ENCODE assay signal across 8 mouse cellular contexts in the genomic region with DNA sequence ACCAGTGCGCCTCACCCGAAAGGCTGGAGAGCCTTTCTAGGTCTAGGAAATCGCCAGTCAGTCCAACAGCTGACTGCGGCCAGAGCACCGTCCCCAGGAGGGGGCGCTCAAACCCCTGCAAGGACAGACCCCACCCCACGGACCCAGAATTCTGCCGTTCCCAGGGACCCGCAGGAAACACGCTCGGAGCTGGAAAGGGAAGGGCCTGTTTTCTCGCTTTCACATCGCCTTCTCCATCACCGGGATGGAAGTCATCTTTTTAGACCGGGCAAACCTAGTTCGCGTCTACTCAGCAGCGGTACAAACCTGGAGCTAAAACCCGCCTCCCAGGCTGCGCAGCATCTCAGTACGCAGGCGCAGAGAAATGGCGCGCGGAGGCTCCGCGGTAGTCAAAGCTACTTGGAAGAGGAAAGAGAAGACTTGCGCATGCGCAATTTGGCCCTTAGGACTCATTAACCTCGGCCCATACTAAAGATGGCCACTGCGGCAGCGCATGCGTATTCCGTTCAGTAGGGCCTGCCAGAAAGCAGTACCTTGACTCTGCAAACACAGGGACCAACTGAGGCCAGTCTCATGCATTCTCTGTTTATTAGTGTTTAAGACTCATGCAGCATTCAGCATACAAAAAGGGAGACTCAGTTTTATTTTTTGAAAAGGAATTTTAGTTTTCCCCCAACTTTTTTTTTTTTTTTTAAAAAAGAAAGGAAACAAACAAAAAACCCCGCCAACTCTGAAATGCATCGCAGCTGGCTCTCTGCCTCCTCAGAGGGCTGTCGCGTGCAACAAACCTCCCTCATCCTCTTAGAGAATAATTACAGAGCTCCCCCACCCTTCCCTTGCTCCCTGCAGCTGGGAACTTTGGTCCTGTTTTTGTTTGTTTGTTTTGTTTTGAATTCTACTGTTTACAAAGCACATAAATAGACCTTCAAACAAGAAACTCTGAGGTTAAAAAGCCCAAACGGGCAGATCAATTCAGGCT. TPM values are rescaled to one million over a fixed set of nuclear protein-coding genes. Genes with fewer than 3 reads are reported as not detected.
DNase-seq lines count a peak whose midpoint lies in the region; ATAC-seq and TF ChIP-seq lines count a peak whose summit lies in the region.

Gene Pagr1a, minus strand, starts transcription at position 382 of the 979 bp plus-strand sequence.

- no peaks in the 10 kb centered on the region for H3K9me3 ChIP-seq in heart, embryonic 12.5 days (replicated peaks)
- no peaks in the 10 kb centered on the region for H3K9me3 ChIP-seq in kidney, postnatal 0 days (replicated peaks; ENCODE audit: low read length)
- no peaks in the 10 kb centered on the region for H3K9me3 ChIP-seq in liver, embryonic 11.5 days (ENCODE audit: control insufficient read depth, low read length)
- H3K9me3 ChIP-seq in stomach, embryonic 14.5 days (ENCODE audit: control insufficient read depth, low read depth, low read length): no peaks in the 10 kb centered on the region

- peak within 1 kb of the TSS; percentile 89 for H3K4me2 ChIP-seq in heart, embryonic 12.5 days
- peak within 1 kb of the TSS; percentile 79 for H3K4me2 ChIP-seq in kidney, postnatal 0 days (ENCODE audit: low read length)
- peak within 1 kb of the TSS; percentile 98 for H3K4me2 ChIP-seq in liver, embryonic 11.5 days
- peak within 1 kb of the TSS; percentile 79 for H3K4me2 ChIP-seq in stomach, embryonic 14.5 days (replicated peaks; ENCODE audit: low read depth, low read length)

- ATAC-seq in erythroid progenitor cell, adult 5-6 weeks (replicated peaks; ENCODE audit: low FRiP score, poor library complexity, severe bottlenecking): peak; percentile 75
- ATAC-seq in heart, embryonic 12.5 days (ENCODE audit: insufficient number of reproducible peaks, low FRiP score): peak; percentile 87
- ATAC-seq in kidney, postnatal 0 days (replicated peaks; ENCODE audit: low FRiP score, low read depth): peak; percentile 76
- peak; percentile 84 for ATAC-seq in liver, embryonic 11.5 days (replicated peaks; ENCODE audit: low FRiP score)
- peak; percentile 76 for ATAC-seq in stomach, embryonic 14.5 days (ENCODE audit: insufficient number of reproducible peaks, insufficient read depth, low FRiP score, low read depth)

- peak; percentile 99 for DNase-seq in CD4-positive helper T cell, adult 2 months (ENCODE audit: low read depth, low spot score)
- peak; percentile 98 for DNase-seq in brain, embryonic 18.5 days (ENCODE audit: low read depth, low spot score)
- peak; percentile 100 for DNase-seq in kidney, postnatal 0 days (ENCODE audit: low spot score)
- DNase-seq in liver, embryonic 11.5 days (ENCODE audit: low spot score): peak; percentile 98
- peak; percentile 100 for DNase-seq in naive thymus-derived CD4-positive, alpha-beta T cell, adult 2 months (ENCODE audit: low read depth)

- H3K4me3 ChIP-seq in heart, embryonic 12.5 days: peak within 1 kb of the TSS; percentile 63
- H3K4me3 ChIP-seq in kidney, postnatal 0 days (replicated peaks; ENCODE audit: low read depth, low read length): peak within 1 kb of the TSS; percentile 68
- peak within 1 kb of the TSS; percentile 86 for H3K4me3 ChIP-seq in liver, embryonic 11.5 days (ENCODE audit: low read depth, low read length)
- peak within 1 kb of the TSS; percentile 62 for H3K4me3 ChIP-seq in stomach, embryonic 14.5 days (ENCODE audit: low read depth, low read length)

- H3K9ac ChIP-seq in heart, embryonic 12.5 days: peak within 1 kb of the TSS; percentile 80
- H3K9ac ChIP-seq in kidney, postnatal 0 days (ENCODE audit: low read depth, low read length): peak within 1 kb of the TSS; percentile 82
- peak within 1 kb of the TSS; percentile 94 for H3K9ac ChIP-seq in liver, embryonic 11.5 days (ENCODE audit: low read depth, low read length)
- peak within 1 kb of the TSS; percentile 68 for H3K9ac ChIP-seq in stomach, embryonic 14.5 days (replicated peaks; ENCODE audit: low read depth, low read length)

- H3K27me3 ChIP-seq in heart, embryonic 12.5 days (replicated peaks): no peaks in the 10 kb centered on the region
- no peaks in the 10 kb centered on the region for H3K27me3 ChIP-seq in kidney, postnatal 0 days (ENCODE audit: insufficient read depth, low read length)
- no peaks in the 10 kb centered on the region for H3K27me3 ChIP-seq in liver, embryonic 11.5 days (replicated peaks; ENCODE audit: control insufficient read depth, insufficient read depth, low read length)
- H3K27me3 ChIP-seq in stomach, embryonic 14.5 days (ENCODE audit: control insufficient read depth, insufficient read depth, low read length): no peaks in the 10 kb centered on the region

- peak within 1 kb of the TSS; percentile 95 for H3K27ac ChIP-seq in heart, embryonic 12.5 days (ENCODE audit: poor library complexity, severe bottlenecking)
- peak within 1 kb of the TSS; percentile 95 for H3K27ac ChIP-seq in kidney, postnatal 0 days
- peak within 1 kb of the TSS; percentile 95 for H3K27ac ChIP-seq in liver, embryonic 11.5 days (ENCODE audit: low read depth, low read length)
- H3K27ac ChIP-seq in stomach, embryonic 14.5 days (ENCODE audit: low read length): peak within 1 kb of the TSS; percentile 97

- H3K4me1 ChIP-seq in heart, embryonic 12.5 days (replicated peaks): peaks cover 54% of the 10 kb centered on the region
- H3K4me1 ChIP-seq in kidney, postnatal 0 days (replicated peaks; ENCODE audit: insufficient read depth, low read length): peaks cover 41% of the 10 kb centered on the region
- peaks cover 59% of the 10 kb centered on the region for H3K4me1 ChIP-seq in liver, embryonic 11.5 days (replicated peaks; ENCODE audit: control insufficient read depth, insufficient read depth, low read length)
- H3K4me1 ChIP-seq in stomach, embryonic 14.5 days (ENCODE audit: control insufficient read depth, insufficient read depth, low read length): peaks cover 57% of the 10 kb centered on the region

- 5% methylated on average over 39 of the region's 39 CpGs for whole genome bisulfite sequencing in heart, embryonic 12.5 days
- WGBS in kidney, postnatal 0 days: 2% methylated on average over 39 of the region's 39 CpGs
- WGBS in liver, embryonic 11.5 days: 5% methylated on average over 39 of the region's 39 CpGs
- 2% methylated on average over 39 of the region's 39 CpGs for WGBS in stomach, embryonic 14.5 days

- peaks cover 30% of the 10 kb centered on the region for H3K36me3 ChIP-seq in heart, embryonic 12.5 days
- H3K36me3 ChIP-seq in kidney, postnatal 0 days (ENCODE audit: insufficient read depth, low read length): 0 out of 2 replicates have a peak, but pooled peaks cover 7% of the 10 kb centered on the region
- H3K36me3 ChIP-seq in liver, embryonic 11.5 days (ENCODE audit: control insufficient read depth, insufficient read depth, low read length): peaks cover 15% of the 10 kb centered on the region
- H3K36me3 ChIP-seq in stomach, embryonic 14.5 days (ENCODE audit: control insufficient read depth, insufficient read depth, low read length): peaks cover 18% of the 10 kb centered on the region

- peak; percentile 88 for TF ChIP-seq CTCF in kidney, postnatal 0 days (IDR thresholded peaks at IDR 0.05; ENCODE audit: low read depth)

RNA-seq across cellular contexts. Expression of gene Pagr1a, which starts in this region (rescaled TPM):
- 24.1 and 46.9 TPM in 2 replicates for total RNA-seq in erythroid progenitor cell, adult 5-6 weeks (2015; ENCODE audit: low replicate concordance)
- total RNA-seq in erythroid progenitor cell, adult 5-6 weeks (2017; ENCODE audit: low replicate concordance): 10.6 and 26.2 TPM in 2 replicates
- 19.3 and 31.4 TPM in 2 replicates for polyA plus RNA-seq in heart, embryonic 12.5 days (2016; fragmentation: Nextera tagmentation; extraction: Ambion mirVana)
- 19.4 and 25.0 TPM in 2 replicates for polyA plus RNA-seq in kidney, postnatal 0 days (2015; fragmentation: Nextera tagmentation; extraction: Ambion mirVana)
- polyA plus RNA-seq in liver, embryonic 11.5 days (2014; fragmentation: Nextera tagmentation; extraction: Ambion mirVana): 45.6 and 75.0 TPM in 2 replicates
- 13.9 and 55.8 TPM in 2 replicates for polyA plus RNA-seq in stomach, embryonic 14.5 days (2014; fragmentation: Nextera tagmentation; extraction: Ambion mirVana)

Comparison
In these comparisons a context has a peak if more than half of its experiments do, and no peak if none do; other contexts are left out.
1. Peak in every context shown above with its lines: DNase-seq, ATAC-seq, H3K4me3 ChIP-seq and H3K27ac ChIP-seq.